Mouse (Mus musculus): Measurements from ENCODE around the gene Chst5. TPM values are rescaled to one million over a fixed set of nuclear protein-coding genes. Genes with fewer than 3 reads are reported as not detected.

The Chst5 gene
- 2.9 and 3.2 TPM in 2 replicates for polyA plus RNA-seq (2014; fragmentation: Nextera tagmentation; extraction: Ambion mirVana)

- ATAC-seq (ENCODE audit: low FRiP score) (peak; percentile 69), DNase-seq (ENCODE audit: low spot score) (peak; percentile 58)
- Histone ChIP-seq H3K4me2 (replicated peaks; ENCODE audit: low read depth, low read length) (peak within 1 kb of the TSS; percentile 87), H3K9me3 (ENCODE audit: control insufficient read depth, low read length) (no peaks in the 10 kb centered on the region), H3K36me3 (ENCODE audit: control insufficient read depth, insufficient read depth, low read length) (no peaks in the 10 kb centered on the region), H3K9ac (ENCODE audit: low read depth, low read length) (peak within 1 kb of the TSS; percentile 65), H3K27ac (ENCODE audit: low read depth, low read length) (no peak within 1 kb of the TSS), H3K4me1 (replicated peaks; ENCODE audit: control insufficient read depth, insufficient read depth, low read length) (no peaks in the 10 kb centered on the region), H3K27me3 (ENCODE audit: control insufficient read depth, insufficient read depth, low read length) (peaks cover 7% of the 10 kb centered on the region; the same call in 1 of the 2 replicates), H3K4me3 (ENCODE audit: low read depth, low read length) (peak within 1 kb of the TSS; percentile 41)
- 4% methylated on average over 41 of the region's 47 CpGs for WGBS
Observed at GRCm38 (mm10) chr8:111909621-111910450, at the start of gene Chst5. Gene Chst5 (minus strand): TSS chr8:111910447.

- Histone ChIP-seq H3K4me1 (replicated peaks; ENCODE audit: control insufficient read depth, insufficient read depth, low read length) (no peaks in the 10 kb centered on the region), H3K27me3 (ENCODE audit: control insufficient read depth, insufficient read depth, low read length) (no peaks in the 10 kb centered on the region), H3K4me2 (replicated peaks; ENCODE audit: low read depth, low read length) (no peak overlapping the region), H3K27ac (ENCODE audit: low read depth, low read length) (no peak overlapping the region), H3K9ac (ENCODE audit: low read depth, low read length) (no peak overlapping the region), H3K36me3 (ENCODE audit: control insufficient read depth, insufficient read depth, low read length) (peaks cover 10% of the 10 kb centered on the region), H3K4me3 (ENCODE audit: low read depth, low read length) (no peak overlapping the region), H3K9me3 (ENCODE audit: control insufficient read depth, low read length) (no peaks in the 10 kb centered on the region)
- DNase-seq (ENCODE audit: low spot score) = no peak
- ATAC-seq (ENCODE audit: low FRiP score) = no peak
- 94% methylated on average over 2 of the region's 2 CpGs for WGBS
Observed at GRCm38 (mm10) chr8:111957231-111957630, 47.0 kb upstream of the Chst5 start.

GRCm38 (mm10) chr8:111955879-111956278 is 45.6 kb upstream of the Chst5 start:
- no peaks in the 10 kb centered on the region for H3K4me1 ChIP-seq (replicated peaks; ENCODE audit: control insufficient read depth, insufficient read depth, low read length)
- no peak overlapping the region for H3K27ac ChIP-seq (ENCODE audit: low read depth, low read length)
- DNase-seq (ENCODE audit: low spot score) (no peak), ATAC-seq (ENCODE audit: low FRiP score) (no peak)
- 93% methylated on average over 5 of the region's 5 CpGs for WGBS
- no peak overlapping the region for H3K4me2 ChIP-seq (replicated peaks; ENCODE audit: low read depth, low read length)
- H3K27me3 ChIP-seq (ENCODE audit: control insufficient read depth, insufficient read depth, low read length) = no peaks in the 10 kb centered on the region
- H3K9ac ChIP-seq (ENCODE audit: low read depth, low read length) = no peak overlapping the region
- H3K9me3 ChIP-seq (ENCODE audit: control insufficient read depth, low read length) = no peaks in the 10 kb centered on the region
- H3K36me3 ChIP-seq (ENCODE audit: control insufficient read depth, insufficient read depth, low read length) = peaks cover 10% of the 10 kb centered on the region
- H3K4me3 ChIP-seq (ENCODE audit: low read depth, low read length) = no peak overlapping the region

- no peaks in the 10 kb centered on the region for H3K27me3 ChIP-seq (ENCODE audit: control insufficient read depth, insufficient read depth, low read length)
- DNase-seq (ENCODE audit: low spot score) (no peak), ATAC-seq (ENCODE audit: low FRiP score) (no peak)
- H3K4me1 ChIP-seq (replicated peaks; ENCODE audit: control insufficient read depth, insufficient read depth, low read length) = no peaks in the 10 kb centered on the region
- H3K27ac ChIP-seq (ENCODE audit: low read depth, low read length) = no peak overlapping the region
- peaks cover 10% of the 10 kb centered on the region for H3K36me3 ChIP-seq (ENCODE audit: control insufficient read depth, insufficient read depth, low read length)
- H3K9me3 ChIP-seq (ENCODE audit: control insufficient read depth, low read length) = no peaks in the 10 kb centered on the region
- 88% methylated on average over 4 of the region's 4 CpGs for WGBS
- no peak overlapping the region for H3K9ac ChIP-seq (ENCODE audit: low read depth, low read length)
- H3K4me2 ChIP-seq (replicated peaks; ENCODE audit: low read depth, low read length) = no peak overlapping the region
- H3K4me3 ChIP-seq (ENCODE audit: low read depth, low read length) = no peak overlapping the region
Observed at GRCm38 (mm10) chr8:111954844-111955594, 44.8 kb upstream of the Chst5 start.

- no peak overlapping the region for H3K27ac ChIP-seq (ENCODE audit: low read depth, low read length)
- DNase-seq (ENCODE audit: low spot score) (no peak), ATAC-seq (ENCODE audit: low FRiP score) (no peak)
- H3K4me2 ChIP-seq (replicated peaks; ENCODE audit: low read depth, low read length) = no peak overlapping the region
- peaks cover 12% of the 10 kb centered on the region for H3K36me3 ChIP-seq (ENCODE audit: control insufficient read depth, insufficient read depth, low read length)
- H3K9me3 ChIP-seq (ENCODE audit: control insufficient read depth, low read length) = no peaks in the 10 kb centered on the region
- WGBS = 89% methylated on average over 5 of the region's 5 CpGs
- H3K4me3 ChIP-seq (ENCODE audit: low read depth, low read length) = no peak overlapping the region
- H3K9ac ChIP-seq (ENCODE audit: low read depth, low read length) = no peak overlapping the region
- H3K27me3 ChIP-seq (ENCODE audit: control insufficient read depth, insufficient read depth, low read length) = no peaks in the 10 kb centered on the region
- no peaks in the 10 kb centered on the region for H3K4me1 ChIP-seq (replicated peaks; ENCODE audit: control insufficient read depth, insufficient read depth, low read length)
Observed at GRCm38 (mm10) chr8:111951936-111952335, 41.7 kb upstream of the Chst5 start.

GRCm38 (mm10) chr8:111951317-111951716 is 41.1 kb upstream of the Chst5 start:
- H3K27me3 ChIP-seq (ENCODE audit: control insufficient read depth, insufficient read depth, low read length) = no peaks in the 10 kb centered on the region
- H3K9me3 ChIP-seq (ENCODE audit: control insufficient read depth, low read length) = no peaks in the 10 kb centered on the region
- H3K4me1 ChIP-seq (replicated peaks; ENCODE audit: control insufficient read depth, insufficient read depth, low read length) = no peaks in the 10 kb centered on the region
- peaks cover 11% of the 10 kb centered on the region for H3K36me3 ChIP-seq (ENCODE audit: control insufficient read depth, insufficient read depth, low read length)
- ATAC-seq (ENCODE audit: low FRiP score) (no peak), DNase-seq (ENCODE audit: low spot score) (no peak)
- 93% methylated on average over 7 of the region's 7 CpGs for WGBS
- no peak overlapping the region for H3K27ac ChIP-seq (ENCODE audit: low read depth, low read length)
- no peak overlapping the region for H3K4me3 ChIP-seq (ENCODE audit: low read depth, low read length)
- H3K9ac ChIP-seq (ENCODE audit: low read depth, low read length) = no peak overlapping the region
- no peak overlapping the region for H3K4me2 ChIP-seq (replicated peaks; ENCODE audit: low read depth, low read length)

- peaks cover 11% of the 10 kb centered on the region for H3K36me3 ChIP-seq (ENCODE audit: control insufficient read depth, insufficient read depth, low read length)
- H3K27ac ChIP-seq (ENCODE audit: low read depth, low read length) = no peak overlapping the region
- H3K4me3 ChIP-seq (ENCODE audit: low read depth, low read length) = no peak overlapping the region
- H3K4me2 ChIP-seq (replicated peaks; ENCODE audit: low read depth, low read length) = no peak overlapping the region
- no peaks in the 10 kb centered on the region for H3K27me3 ChIP-seq (ENCODE audit: control insufficient read depth, insufficient read depth, low read length)
- ATAC-seq (ENCODE audit: low FRiP score) = no peak
- H3K4me1 ChIP-seq (replicated peaks; ENCODE audit: control insufficient read depth, insufficient read depth, low read length) = no peaks in the 10 kb centered on the region
- H3K9ac ChIP-seq (ENCODE audit: low read depth, low read length) = no peak overlapping the region
- WGBS = 87% methylated on average over 3 of the region's 3 CpGs
- H3K9me3 ChIP-seq (ENCODE audit: control insufficient read depth, low read length) = no peaks in the 10 kb centered on the region
- DNase-seq (ENCODE audit: low spot score) = no peak
Observed at GRCm38 (mm10) chr8:111950846-111951245, 40.6 kb upstream of the Chst5 start.

GRCm38 (mm10) chr8:111947954-111948353 is 37.7 kb upstream of the Chst5 start:
- Histone ChIP-seq H3K27me3 (ENCODE audit: control insufficient read depth, insufficient read depth, low read length) (no peaks in the 10 kb centered on the region), H3K36me3 (ENCODE audit: control insufficient read depth, insufficient read depth, low read length) (peaks cover 9% of the 10 kb centered on the region; the same call in 1 of the 2 replicates), H3K4me1 (replicated peaks; ENCODE audit: control insufficient read depth, insufficient read depth, low read length) (no peaks in the 10 kb centered on the region), H3K27ac (ENCODE audit: low read depth, low read length) (no peak overlapping the region), H3K9ac (ENCODE audit: low read depth, low read length) (no peak overlapping the region), H3K4me3 (ENCODE audit: low read depth, low read length) (no peak overlapping the region), H3K4me2 (replicated peaks; ENCODE audit: low read depth, low read length) (no peak overlapping the region), H3K9me3 (ENCODE audit: control insufficient read depth, low read length) (no peaks in the 10 kb centered on the region)
- ATAC-seq (ENCODE audit: low FRiP score) (no peak), DNase-seq (ENCODE audit: low spot score) (no peak)
- 93% methylated on average over 8 of the region's 8 CpGs for WGBS
